8 mouse cellular contexts compared by ENCODE assay signal in genomic region chr6:120579110-120579830, GRCm38 (mm10). TPM values are rescaled to one million over a fixed set of nuclear protein-coding genes. Genes with fewer than 3 reads are reported as not detected.
A peak's percentile ranks its signal among the peaks of the same experiment; 100 is the strongest.
DNase-seq lines count a peak whose midpoint lies in the region; ATAC-seq and TF ChIP-seq lines count a peak whose summit lies in the region.

No protein-coding gene starts in this region.

- peak overlapping the region; percentile 92 for H3K4me2 ChIP-seq in heart, postnatal 0 days (ENCODE audit: low read depth, low read length)

- H3K9ac ChIP-seq in heart, postnatal 0 days (replicated peaks; ENCODE audit: low read depth, low read length), result peak overlapping the region; percentile 40; the same call in 1 of the 2 replicates

- H3K4me3 ChIP-seq in layer of hippocampus, adult 2 months, result peak overlapping the region; percentile 45
- H3K4me3 ChIP-seq in heart, postnatal 0 days (ENCODE audit: low read depth, low read length), result peak overlapping the region; percentile 46
- H3K4me3 ChIP-seq in limb, embryonic 10.5 days, result peak overlapping the region; percentile 54

- TF ChIP-seq CTCF in layer of hippocampus, adult 2 months (conservative IDR thresholded peaks at IDR 0.05), result no peak
- TF ChIP-seq CTCF in heart, postnatal 0 days (IDR thresholded peaks at IDR 0.05; ENCODE audit: low read depth), result no peak

- peak overlapping the region; percentile 88 for H3K27ac ChIP-seq in layer of hippocampus, adult 2 months
- H3K27ac ChIP-seq in heart, postnatal 0 days (ENCODE audit: low read depth), result peak overlapping the region; percentile 28; the same call in 1 of the 2 replicates
- H3K27ac ChIP-seq in limb, embryonic 10.5 days, result peak overlapping the region; percentile 86

- DNase-seq in layer of hippocampus, adult 2 months (ENCODE audit: low spot score in 2 of 2), result no peak
- no peak for DNase-seq in layer of hippocampus, adult 9-11 months
- peak; percentile 41 for DNase-seq in embryo, embryonic 10.5 days (ENCODE audit: low spot score)
- no peak for DNase-seq in heart, postnatal 0 days (ENCODE audit: low spot score)
- peak; percentile 61 for DNase-seq in limb, embryonic 10.5 days (ENCODE audit: low spot score)
- peak; percentile 39 to 47 for DNase-seq in thymus, postnatal 10 days (ENCODE audit: low spot score in 2 of 2)
- DNase-seq in urinary bladder, adult 18-20 months (ENCODE audit: low spot score in 2 of 2), result no peak

- H3K9me3 ChIP-seq in heart, postnatal 0 days (replicated peaks; ENCODE audit: control insufficient read depth, low read length), result no peaks in the 10 kb centered on the region
- H3K9me3 ChIP-seq in limb, embryonic 10.5 days (replicated peaks), result no peaks in the 10 kb centered on the region

- 4% methylated on average over 21 of the region's 21 CpGs for WGBS in heart, postnatal 0 days
- WGBS in limb, embryonic 10.5 days, result 2% methylated on average over 21 of the region's 21 CpGs

- no peaks in the 10 kb centered on the region for H3K36me3 ChIP-seq in heart, postnatal 0 days (replicated peaks; ENCODE audit: control insufficient read depth, insufficient read depth, low read length)
- H3K36me3 ChIP-seq in limb, embryonic 10.5 days, result no peaks in the 10 kb centered on the region

- peaks cover 6% of the 10 kb centered on the region; the same call in 1 of the 2 replicates for H3K4me1 ChIP-seq in heart, postnatal 0 days (ENCODE audit: control insufficient read depth, insufficient read depth)
- peaks cover 38% of the 10 kb centered on the region for H3K4me1 ChIP-seq in limb, embryonic 10.5 days

- no peak for ATAC-seq in heart, postnatal 0 days (ENCODE audit: insufficient read depth, low read depth)
- ATAC-seq in monocyte, adult 5-6 weeks (replicated peaks; ENCODE audit: insufficient number of reproducible peaks, low FRiP score, low TSS enrichment, poor library complexity, severe bottlenecking), result peak; percentile 41; the same call in 1 of the 2 replicates

- no peak for TF ChIP-seq EP300 in heart, postnatal 0 days (IDR thresholded peaks at IDR 0.05; ENCODE audit: low read depth)

- peaks cover 3% of the 10 kb centered on the region; the same call in 1 of the 2 replicates for H3K27me3 ChIP-seq in heart, postnatal 0 days (ENCODE audit: control insufficient read depth, insufficient read depth, low read length)
- H3K27me3 ChIP-seq in limb, embryonic 10.5 days (ENCODE audit: low read depth, poor library complexity, severe bottlenecking), result no peaks in the 10 kb centered on the region; the same call in 1 of the 2 replicates

RNA-seq across cellular contexts. Expression of gene Hdhd5, which starts 48.2 kb away (rescaled TPM):
- total RNA-seq in layer of hippocampus, adult 2 months (2021), result 10 to 100 TPM; 32.3 to 40.2 TPM
- total RNA-seq in heart, postnatal 0 days (2014; rRNA removed; ENCODE audit: low replicate concordance), result 25.7 and 26.6 TPM in 2 replicates
- polyA plus RNA-seq in heart, postnatal 0 days (2015; fragmentation: Nextera tagmentation; extraction: Ambion mirVana), result 10.9 and 11.3 TPM in 2 replicates
- 24.4 and 26.3 TPM in 2 replicates for polyA plus RNA-seq in limb, embryonic 10.5 days (2016; fragmentation: Nextera tagmentation; extraction: Ambion mirVana)
- total RNA-seq in monocyte, adult 5-6 weeks (2017), result 31.1 to 77.0 TPM (median 45.3 TPM) in 3 replicates

Comparison
In these comparisons a context has a peak if more than half of its experiments do, and no peak if none do; other contexts are left out.
1. DNase-seq: peak in embryo, embryonic 10.5 days (single experiment), limb, embryonic 10.5 days (single experiment) and thymus, postnatal 10 days (2 of 2); none in layer of hippocampus, adult 2 months (0 of 2), layer of hippocampus, adult 9-11 months (single experiment), heart, postnatal 0 days (single experiment) and urinary bladder, adult 18-20 months (0 of 2).
2. H3K27ac ChIP-seq: peak in every context shown above with its lines; median percentile 88 in layer of hippocampus, adult 2 months; 86 in limb, embryonic 10.5 days; 28 in heart, postnatal 0 days.
3. Peak in every context shown above with its lines, with median percentiles within 50 percentile points of each other: H3K4me3 ChIP-seq.